Mouse (Mus musculus) frontal cortex, adult 2 months (tissue): Measurements from ENCODE around the gene Ndufa12. TPM values are rescaled to one million over a fixed set of nuclear protein-coding genes. Genes with fewer than 3 reads are reported as not detected.

Source experiments
- polyA plus RNA-seq: library from polyadenylated mRNA; depleted of rRNA; stranded (reverse); fragments of >200 nt; gene quantifications from 2 replicates; pipeline ENCODE4 v1.2.3, GENCODE M21; 2012; rRNA removed

The Ndufa12 gene
- polyA plus RNA-seq, 1 experiment = 249 TPM

Other genes with a start within 250 kb of the Ndufa12 start
- gene Vezt, start 162.9 kb upstream of the Ndufa12 start, polyA plus RNA-seq = 36.0 and 38.8 TPM in 2 replicates
- 6.6 and 7.0 TPM in 2 replicates for gene Fgd6, start 162.7 kb upstream of the Ndufa12 start, polyA plus RNA-seq
- gene Nr2c1, start 50.7 kb upstream of the Ndufa12 start, polyA plus RNA-seq = 8.6 and 9.2 TPM in 2 replicates
- not detected in 2 replicates for gene Gm4792, start 100.0 kb downstream of the Ndufa12 start, polyA plus RNA-seq
- 18.1 and 18.9 TPM in 2 replicates for gene Tmcc3, start 113.2 kb downstream of the Ndufa12 start, polyA plus RNA-seq